In genomic region chr6:47176157-47176555, GRCm38 (mm10) we compare ENCODE assay signal across 8 mouse cellular contexts.
DNase-seq lines count a peak whose midpoint lies in the region; ATAC-seq and TF ChIP-seq lines count a peak whose summit lies in the region.
"Not testable (repeated sequence)": the region's sequence is repeated elsewhere in the genome, so short reads cannot be mapped to it uniquely, and the experiment has no call there.

No protein-coding gene starts in this region.

- DNase-seq in forebrain, embryonic 11.5 days (ENCODE audit: low spot score); hindbrain, postnatal 0 days (ENCODE audit: low spot score): not testable (repeated sequence)

- not testable (repeated sequence) for H3K4me3 ChIP-seq in forebrain, embryonic 11.5 days (ENCODE audit: low read depth, low read length); forebrain, embryonic 16.5 days (replicated peaks; ENCODE audit: low read length); hindbrain, embryonic 12.5 days; hindbrain, postnatal 0 days (ENCODE audit: low read length); midbrain, embryonic 15.5 days; neural tube, embryonic 13.5 days

- H3K27me3 ChIP-seq in forebrain, embryonic 11.5 days (ENCODE audit: control insufficient read depth, insufficient read depth, low read length); forebrain, embryonic 16.5 days (replicated peaks; ENCODE audit: control insufficient read depth, insufficient read depth, low read length); hindbrain, embryonic 12.5 days; hindbrain, postnatal 0 days (ENCODE audit: insufficient read depth, low read length); midbrain, embryonic 15.5 days (replicated peaks); neural tube, embryonic 13.5 days: not testable (repeated sequence)

- not testable (repeated sequence) for H3K9ac ChIP-seq in forebrain, embryonic 11.5 days (ENCODE audit: low read length); forebrain, embryonic 16.5 days (replicated peaks; ENCODE audit: low read depth, low read length); hindbrain, embryonic 12.5 days; hindbrain, postnatal 0 days (replicated peaks; ENCODE audit: low read length); midbrain, embryonic 15.5 days; neural tube, embryonic 13.5 days

- H3K9me3 ChIP-seq in forebrain, embryonic 11.5 days (ENCODE audit: control insufficient read depth, low read length); forebrain, embryonic 16.5 days (ENCODE audit: control insufficient read depth, low read length); hindbrain, embryonic 12.5 days (replicated peaks); hindbrain, postnatal 0 days (ENCODE audit: low read length); midbrain, embryonic 15.5 days; neural tube, embryonic 13.5 days: not testable (repeated sequence)

- not testable (repeated sequence) for TF ChIP-seq CTCF in hindbrain, postnatal 0 days (IDR thresholded peaks at IDR 0.05; ENCODE audit: low read depth)

- H3K4me1 ChIP-seq in forebrain, embryonic 11.5 days (replicated peaks; ENCODE audit: control insufficient read depth, insufficient read depth, low read length); forebrain, embryonic 16.5 days (replicated peaks; ENCODE audit: control insufficient read depth, insufficient read depth, low read length); hindbrain, embryonic 12.5 days; hindbrain, postnatal 0 days (ENCODE audit: insufficient read depth, low read length); midbrain, embryonic 15.5 days: not testable (repeated sequence)
- peaks cover 19% of the 10 kb centered on the region for H3K4me1 ChIP-seq in neural tube, embryonic 13.5 days (replicated peaks)

- ATAC-seq in common myeloid progenitor, adult 5-6 weeks (replicated peaks; ENCODE audit: low read depth, poor library complexity, severe bottlenecking): 0 out of 2 replicates have a peak, but pooled peaks have one; percentile 9
- ATAC-seq in forebrain, embryonic 11.5 days (replicated peaks; ENCODE audit: low FRiP score): peak; percentile 51
- peak; percentile 29; the same call in 1 of the 2 replicates for ATAC-seq in forebrain, embryonic 16.5 days
- peak; percentile 72 for ATAC-seq in hindbrain, embryonic 12.5 days (ENCODE audit: low FRiP score)
- ATAC-seq in hindbrain, postnatal 0 days: 0 out of 2 replicates have a peak, but pooled peaks have one; percentile 11
- ATAC-seq in megakaryocyte, adult 5-6 weeks (ENCODE audit: poor library complexity, severe bottlenecking): 0 out of 2 replicates have a peak, but pooled peaks have one; percentile 7
- ATAC-seq in midbrain, embryonic 15.5 days (replicated peaks): peak; percentile 37; the same call in 1 of the 2 replicates
- ATAC-seq in neural tube, embryonic 13.5 days (ENCODE audit: low read depth): peak; percentile 68

- not testable (repeated sequence) for H3K4me2 ChIP-seq in forebrain, embryonic 11.5 days (ENCODE audit: low read depth, low read length, severe bottlenecking); forebrain, embryonic 16.5 days (ENCODE audit: low read length)
- peak overlapping the region; percentile 37 for H3K4me2 ChIP-seq in hindbrain, embryonic 12.5 days (replicated peaks)
- peak overlapping the region; percentile 39; the same call in 1 of the 2 replicates for H3K4me2 ChIP-seq in hindbrain, postnatal 0 days (ENCODE audit: low read depth, low read length)
- peak overlapping the region; percentile 36 for H3K4me2 ChIP-seq in midbrain, embryonic 15.5 days
- H3K4me2 ChIP-seq in neural tube, embryonic 13.5 days: peak overlapping the region; percentile 37

- H3K27ac ChIP-seq in forebrain, embryonic 11.5 days (ENCODE audit: low read depth, low read length); forebrain, embryonic 16.5 days (ENCODE audit: low read length); hindbrain, embryonic 12.5 days; hindbrain, postnatal 0 days: not testable (repeated sequence)
- H3K27ac ChIP-seq in midbrain, embryonic 15.5 days: peak overlapping the region; percentile 68; the same call in 1 of the 2 replicates
- H3K27ac ChIP-seq in neural tube, embryonic 13.5 days (replicated peaks): 0 out of 2 replicates have a peak overlapping the region, but pooled peaks have one; percentile 35

- not testable (repeated sequence) for H3K36me3 ChIP-seq in forebrain, embryonic 11.5 days (ENCODE audit: control insufficient read depth, insufficient read depth, low read length); forebrain, embryonic 16.5 days (ENCODE audit: control insufficient read depth, insufficient read depth); hindbrain, embryonic 12.5 days; hindbrain, postnatal 0 days (ENCODE audit: insufficient read depth, low read length); midbrain, embryonic 15.5 days (replicated peaks); neural tube, embryonic 13.5 days

- 47% methylated on average over 3 of the region's 3 CpGs for WGBS in forebrain, embryonic 11.5 days
- 39% methylated on average over 3 of the region's 3 CpGs for WGBS in forebrain, embryonic 16.5 days
- WGBS in hindbrain, embryonic 12.5 days: 46% methylated on average over 3 of the region's 3 CpGs
- WGBS in hindbrain, postnatal 0 days: 38% methylated on average over 3 of the region's 3 CpGs
- 53% methylated on average over 3 of the region's 3 CpGs for WGBS in midbrain, embryonic 15.5 days
- WGBS in neural tube, embryonic 13.5 days: 39% methylated on average over 3 of the region's 3 CpGs

Comparison
In these comparisons a context has a peak if more than half of its experiments do, and no peak if none do; other contexts are left out.
1. ATAC-seq: peak in every context shown above with its lines; median percentile 72 in hindbrain, embryonic 12.5 days; 68 in neural tube, embryonic 13.5 days; 51 in forebrain, embryonic 11.5 days; 37 in midbrain, embryonic 15.5 days; 29 in forebrain, embryonic 16.5 days; 11 in hindbrain, postnatal 0 days; 9 in common myeloid progenitor, adult 5-6 weeks; 7 in megakaryocyte, adult 5-6 weeks.